Mouse (Mus musculus) megakaryocyte-erythroid progenitor cell, adult 5-6 weeks (primary cell): ENCODE results near the gene Nlrp9a. TPM values are rescaled to one million over a fixed set of nuclear protein-coding genes. Genes with fewer than 3 reads are reported as not detected.
"Not testable (repeated sequence)": the region's sequence is repeated elsewhere in the genome, so short reads cannot be mapped to it uniquely, and the experiment has no call there.

Experiments used
- ATAC-seq: replicated peaks from 2 replicates; pipeline ENCODE4 v1.8.0; 2016; ENCODE audit warnings: mild to moderate bottlenecking, inconsistent platforms; ENCODE audit not compliant: severe bottlenecking, poor library complexity, low FRiP score, low TSS enrichment
- total RNA-seq, 2 experiments: library from RNA; stranded (forward) in 1 of 2; stranded (reverse) in 1 of 2; fragments of 200-1000, 215-1000 nt in 1 of 2; fragments of >200 nt in 1 of 2; fragmentation: Nextera tagmentation in 1 of 2; gene quantifications; 2 replicates each; pipeline ENCODE4 v1.2.3; 2014 to 2017

Nlrp9a gene
- total RNA-seq (2014; fragmentation: Nextera tagmentation) (not detected in 2 replicates), total RNA-seq (2017) (not detected in 2 replicates)

GRCm38 (mm10) chr7:26534723-26535122 is at the start of gene Nlrp9a:
TSS of gene Nlrp9a (plus strand) at chr7:26535023.
- ATAC-seq, result not testable (repeated sequence)

- not testable (repeated sequence) for ATAC-seq
These were observed 45.3 kb upstream of the Nlrp9a start for GRCm38 (mm10) chr7:26489514-26489913.

- ATAC-seq, result no peak
These were observed 54.3 kb downstream of the Nlrp9a start for GRCm38 (mm10) chr7:26589077-26589476.

GRCm38 (mm10) chr7:26589774-26590173 is 55.0 kb downstream of the Nlrp9a start:
- no peak for ATAC-seq

- not testable (repeated sequence) for ATAC-seq
These were observed 83.5 kb downstream of the Nlrp9a start, which contains the start of gene Vmn1r185 for GRCm38 (mm10) chr7:26618364-26618763. TSS of gene Vmn1r185 (minus strand) at chr7:26618464.

Other genes with a start within 250 kb of the Nlrp9a start
- gene Cyp2a4, start 227.9 kb upstream of the Nlrp9a start, total RNA-seq (2014; fragmentation: Nextera tagmentation), result not detected in 2 replicates
- gene Cyp2a4, start 227.9 kb upstream of the Nlrp9a start, total RNA-seq (2017), result not detected in 2 replicates
- not detected in 2 replicates for gene Nlrp9c, start 131.3 kb upstream of the Nlrp9a start, total RNA-seq (2014; fragmentation: Nextera tagmentation)
- gene Nlrp9c, start 131.3 kb upstream of the Nlrp9a start, total RNA-seq (2017), result not detected in 2 replicates
- gene Nlrp4a, start 99.9 kb upstream of the Nlrp9a start, total RNA-seq (2014; fragmentation: Nextera tagmentation), result not detected in 2 replicates
- gene Nlrp4a, start 99.9 kb upstream of the Nlrp9a start, total RNA-seq (2017), result not detected in 2 replicates
- not detected in 2 replicates for gene Vmn1r185, start 83.4 kb downstream of the Nlrp9a start, total RNA-seq (2014; fragmentation: Nextera tagmentation)
- not detected in 2 replicates for gene Vmn1r185, start 83.4 kb downstream of the Nlrp9a start, total RNA-seq (2017)
- not detected in 2 replicates for gene Cyp2b23, start 151.4 kb downstream of the Nlrp9a start, total RNA-seq (2014; fragmentation: Nextera tagmentation)
- not detected in 2 replicates for gene Cyp2b23, start 151.4 kb downstream of the Nlrp9a start, total RNA-seq (2017)
- not detected in 2 replicates for gene Cyp2b19, start 222.1 kb downstream of the Nlrp9a start, total RNA-seq (2014; fragmentation: Nextera tagmentation)
- not detected in 2 replicates for gene Cyp2b19, start 222.1 kb downstream of the Nlrp9a start, total RNA-seq (2017)